Comparison of ENCODE assay signal across 10 mouse cellular contexts in the genomic region with DNA sequence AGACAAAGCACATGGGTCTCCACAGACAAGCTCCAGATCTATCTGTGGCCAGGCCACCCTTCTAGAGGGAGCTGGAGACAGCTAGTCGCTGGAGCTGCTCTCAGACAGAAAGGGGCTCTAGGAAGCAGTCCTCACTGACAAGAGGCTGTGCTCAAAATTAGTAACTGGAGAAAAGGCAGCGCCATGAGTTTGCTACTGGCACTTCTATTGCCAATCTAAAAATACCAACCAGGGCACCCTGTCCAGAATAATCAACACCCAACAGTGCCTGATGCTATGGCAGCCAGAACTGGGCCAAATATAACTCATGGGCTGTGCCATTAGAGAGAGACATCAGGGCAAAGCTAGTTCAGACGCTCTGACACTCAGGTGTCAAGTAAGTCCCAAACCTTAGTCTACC. TPM values are rescaled to one million over a fixed set of nuclear protein-coding genes. Genes with fewer than 3 reads are reported as not detected.
DNase-seq lines count a peak whose midpoint lies in the region; ATAC-seq and TF ChIP-seq lines count a peak whose summit lies in the region.
"Had no signal": no experiment of that assay in that cellular context is flagged by ENCODE, and none has a peak within 500 bp of the region (broad histone marks: within the 10 kb centered on the region; RNA-seq: fewer than 3 reads in every experiment).

No protein-coding gene starts in this region.

- 39% methylated on average over 3 of the region's 3 CpGs for WGBS in heart, postnatal 0 days

- peaks cover 9% of the 10 kb centered on the region for H3K4me1 ChIP-seq in brown adipose tissue, adult 24 weeks (ENCODE audit: control insufficient read depth, insufficient read depth, insufficient read length, low read length)
- peaks cover 54% of the 10 kb centered on the region for H3K4me1 ChIP-seq in heart, postnatal 0 days (ENCODE audit: control insufficient read depth, insufficient read depth)
- H3K4me1 ChIP-seq: limb, embryonic 15.5 days had no signal

- peak; percentile 76 for DNase-seq in gastrocnemius, adult 18-20 months (ENCODE audit: low spot score)
- no peak for DNase-seq in gastrocnemius, postnatal 36 days
- DNase-seq in heart, adult 18-20 months, result peak; percentile 64 to 83
- peak; percentile 88 for DNase-seq in heart, postnatal 0 days (ENCODE audit: low spot score)
- DNase-seq in kidney, adult 9 months, result no peak
- no peak for DNase-seq in ovary, adult 18-20 months (ENCODE audit: low spot score)
- DNase-seq: thymus, postnatal 36 days had no signal

- no peak for TF ChIP-seq CTCF in heart, postnatal 0 days (IDR thresholded peaks at IDR 0.05; ENCODE audit: low read depth)

- no peaks in the 10 kb centered on the region for H3K27me3 ChIP-seq in heart, postnatal 0 days (ENCODE audit: control insufficient read depth, insufficient read depth, low read length)
- H3K27me3 ChIP-seq: limb, embryonic 15.5 days had no signal

- no peak overlapping the region for H3K4me3 ChIP-seq in brown adipose tissue, adult 24 weeks (ENCODE audit: insufficient read depth, low read depth, low read length)
- no peak overlapping the region for H3K4me3 ChIP-seq in heart, postnatal 0 days (ENCODE audit: low read depth, low read length)
- H3K4me3 ChIP-seq: limb, embryonic 15.5 days had no signal

- peaks cover 75% of the 10 kb centered on the region for H3K36me3 ChIP-seq in heart, postnatal 0 days (replicated peaks; ENCODE audit: control insufficient read depth, insufficient read depth, low read length)

- no peak overlapping the region for H3K4me2 ChIP-seq in heart, postnatal 0 days (ENCODE audit: low read depth, low read length)
- H3K4me2 ChIP-seq: hindbrain, embryonic 14.5 days; limb, embryonic 15.5 days had no signal

- no peaks in the 10 kb centered on the region for H3K9me3 ChIP-seq in heart, postnatal 0 days (replicated peaks; ENCODE audit: control insufficient read depth, low read length)
- H3K9me3 ChIP-seq: limb, embryonic 15.5 days had no signal

- peak; percentile 78 for ATAC-seq in heart, postnatal 0 days (ENCODE audit: insufficient read depth, low read depth)

- H3K9ac ChIP-seq in heart, postnatal 0 days (replicated peaks; ENCODE audit: low read depth, low read length), result peak overlapping the region; percentile 44; the same call in 1 of the 2 replicates
- H3K9ac ChIP-seq: hindbrain, embryonic 14.5 days; limb, embryonic 15.5 days had no signal

- intact Hi-C loops in gastrocnemius, postnatal 36 days (cut with DNase I), result no loop called here

- H3K27ac ChIP-seq in brown adipose tissue, adult 24 weeks (replicated peaks; ENCODE audit: low read depth, low read length), result peak overlapping the region; percentile 83
- H3K27ac ChIP-seq in heart, postnatal 0 days (ENCODE audit: low read depth), result peak overlapping the region; percentile 98
- H3K27ac ChIP-seq: hindbrain, embryonic 14.5 days; limb, embryonic 15.5 days had no signal

- TF ChIP-seq EP300 in heart, postnatal 0 days (IDR thresholded peaks at IDR 0.05; ENCODE audit: low read depth), result peak; percentile 86

RNA-seq across cellular contexts. Expression of a gene that starts 7.2 kb away (rescaled TPM):
- 100 to 1,000 TPM; 403 to 443 TPM for total RNA-seq in gastrocnemius, adult 18-20 months (2021)
- 100 to 1,000 TPM; 406 to 426 TPM for total RNA-seq in gastrocnemius, postnatal 36 days (2021)
- 156 and 170 TPM in 2 replicates for polyA plus RNA-seq in brown adipose tissue, adult 24 weeks (2012; ENCODE audit: insufficient read depth, insufficient read length, missing spikeins)
- total RNA-seq in heart, adult 18-20 months (2021), result 100 to 1,000 TPM; 623 to 655 TPM
- 251 and 256 TPM in 2 replicates for total RNA-seq in heart, postnatal 0 days (2014; rRNA removed; ENCODE audit: low replicate concordance)
- 188 and 230 TPM in 2 replicates for polyA plus RNA-seq in heart, postnatal 0 days (2015; fragmentation: Nextera tagmentation; extraction: Ambion mirVana)

RNA-seq across cellular contexts. Expression of a gene that starts 28.6 kb away (rescaled TPM):
- 1 to 10 TPM; 5.5 to 7.0 TPM for total RNA-seq in gastrocnemius, adult 18-20 months (2021)
- 1 to 10 TPM; 3.8 to 5.8 TPM for total RNA-seq in gastrocnemius, postnatal 36 days (2021)
- polyA plus RNA-seq in brown adipose tissue, adult 24 weeks (2012; ENCODE audit: insufficient read depth, insufficient read length, missing spikeins), result 3.3 and 5.8 TPM in 2 replicates
- 10 to 100 TPM; 17.2 to 22.3 TPM for total RNA-seq in heart, adult 18-20 months (2021)
- 3.2 and 9.4 TPM in 2 replicates for total RNA-seq in heart, postnatal 0 days (2014; rRNA removed; ENCODE audit: low replicate concordance)
- 5.9 and 6.1 TPM in 2 replicates for polyA plus RNA-seq in heart, postnatal 0 days (2015; fragmentation: Nextera tagmentation; extraction: Ambion mirVana)

RNA-seq across cellular contexts. Expression of a gene that starts 28.7 kb away (rescaled TPM):
- total RNA-seq in gastrocnemius, adult 18-20 months (2021), result 1 to 10 TPM; 4.5 to 6.1 TPM
- 1 to 10 TPM; 4.0 to 6.3 TPM for total RNA-seq in gastrocnemius, postnatal 36 days (2021)
- 4.0 and 10.3 TPM in 2 replicates for polyA plus RNA-seq in brown adipose tissue, adult 24 weeks (2012; ENCODE audit: insufficient read depth, insufficient read length, missing spikeins)
- 1 to 10 TPM; 4.6 to 7.5 TPM for total RNA-seq in heart, adult 18-20 months (2021)
- total RNA-seq in heart, postnatal 0 days (2014; rRNA removed; ENCODE audit: low replicate concordance), result 24.0 and 73.6 TPM in 2 replicates
- 18.0 and 19.2 TPM in 2 replicates for polyA plus RNA-seq in heart, postnatal 0 days (2015; fragmentation: Nextera tagmentation; extraction: Ambion mirVana)

RNA-seq across cellular contexts. Expression of a gene that starts 39.2 kb away (rescaled TPM):
- total RNA-seq in gastrocnemius, adult 18-20 months (2021), result 10 to 100 TPM; 16.0 to 17.2 TPM
- 10 to 100 TPM; 21.8 to 25.6 TPM for total RNA-seq in gastrocnemius, postnatal 36 days (2021)
- polyA plus RNA-seq in brown adipose tissue, adult 24 weeks (2012; ENCODE audit: insufficient read depth, insufficient read length, missing spikeins), result 24.8 and 28.6 TPM in 2 replicates
- total RNA-seq in heart, adult 18-20 months (2021), result 10 to 100 TPM; 61.0 to 65.3 TPM
- total RNA-seq in heart, postnatal 0 days (2014; rRNA removed; ENCODE audit: low replicate concordance), result 84.0 and 107 TPM in 2 replicates
- polyA plus RNA-seq in heart, postnatal 0 days (2015; fragmentation: Nextera tagmentation; extraction: Ambion mirVana), result 48.9 and 55.6 TPM in 2 replicates

RNA-seq across cellular contexts. Expression of a gene that starts 43.3 kb away (rescaled TPM):
- total RNA-seq in gastrocnemius, adult 18-20 months (2021), result 10 to 100 TPM; 19.2 to 19.8 TPM
- total RNA-seq in gastrocnemius, postnatal 36 days (2021), result 10 to 100 TPM; 17.9 to 21.4 TPM
- polyA plus RNA-seq in brown adipose tissue, adult 24 weeks (2012; ENCODE audit: insufficient read depth, insufficient read length, missing spikeins), result 18.7 and 19.7 TPM in 2 replicates
- total RNA-seq in heart, adult 18-20 months (2021), result 10 to 100 TPM; 38.1 to 43.1 TPM
- total RNA-seq in heart, postnatal 0 days (2014; rRNA removed; ENCODE audit: low replicate concordance), result 76.2 and 82.2 TPM in 2 replicates
- polyA plus RNA-seq in heart, postnatal 0 days (2015; fragmentation: Nextera tagmentation; extraction: Ambion mirVana), result 8.9 and 10.4 TPM in 2 replicates

Comparison
In these comparisons a context has a peak if more than half of its experiments do, and no peak if none do; other contexts are left out.
1. DNase-seq: peak in gastrocnemius, adult 18-20 months (single experiment), heart, adult 18-20 months (2 of 2) and heart, postnatal 0 days (single experiment); none in gastrocnemius, postnatal 36 days (0 of 2), kidney, adult 9 months (single experiment) and ovary, adult 18-20 months (single experiment).